Mouse (Mus musculus) cortical plate, adult 2 months (tissue): Measurements from ENCODE around the gene Ccdc40. TPM values are rescaled to one million over a fixed set of nuclear protein-coding genes. Genes with fewer than 3 reads are reported as not detected.

Experiments used
- H3K27ac ChIP-seq: fragments of 200-500 bp; 2 replicates; pipeline ENCODE4 v1.5.1; 2012; ENCODE audit warnings: low read length, control low read depth, inconsistent platforms; ENCODE audit not compliant: insufficient read depth
- H3K4me1 ChIP-seq: fragments of 200-500 bp; 2 replicates; pipeline ENCODE4 v1.6.1; 2011; ENCODE audit warnings: low read length; ENCODE audit not compliant: control insufficient read depth, insufficient read depth
- H3K4me3 ChIP-seq: fragments of 200-500 bp; 2 replicates; pipeline ENCODE4 v1.5.1; 2011; ENCODE audit warnings: mild to moderate bottlenecking, low read length, control low read depth; ENCODE audit not compliant: insufficient read depth
- CTCF ChIP-seq: fragments of 200-500 bp; IDR thresholded peaks from 2 replicates; pipeline ENCODE4 v1.5.1; 2011; ENCODE audit warnings: mild to moderate bottlenecking, control low read depth, low read length; ENCODE audit not compliant: insufficient read depth; ENCODE audit errors: extremely low read depth
- POLR2A ChIP-seq: fragments of 200-500 bp; IDR thresholded peaks from 2 replicates; pipeline ENCODE4 v1.6.1; 2011; ENCODE audit warnings: mild to moderate bottlenecking, low read length, control low read depth; ENCODE audit not compliant: insufficient read depth; ENCODE audit errors: extremely low read depth
- polyA plus RNA-seq: library from polyadenylated mRNA; depleted of rRNA; stranded (reverse); fragments of >200 nt; gene quantifications from 2 replicates; pipeline ENCODE4 v1.2.3, GENCODE M21; 2012; rRNA removed

Ccdc40 gene
- polyA plus RNA-seq, 1 experiment, result 1.4 TPM

GRCm38 (mm10) chr11:119300246-119300935, 72.0 kb downstream of the Ccdc40 start:
- Histone ChIP-seq H3K27ac (peak overlapping the region; percentile 90), H3K4me1 (peaks cover 3% of the 10 kb centered on the region; the same call in 1 of the 2 replicates), H3K4me3 (peak overlapping the region; percentile 59)
- no peak for TF ChIP-seq POLR2A
- no peak for TF ChIP-seq CTCF

GRCm38 (mm10) chr11:119300986-119301385, 72.6 kb downstream of the Ccdc40 start:
- TF ChIP-seq POLR2A, result no peak
- no peak for TF ChIP-seq CTCF
- no peak overlapping the region for H3K27ac ChIP-seq
- peaks cover 3% of the 10 kb centered on the region; the same call in 1 of the 2 replicates for H3K4me1 ChIP-seq
- no peak overlapping the region; the same call in 1 of the 2 replicates for H3K4me3 ChIP-seq

- H3K4me3 ChIP-seq, result no peak overlapping the region
- H3K4me1 ChIP-seq, result no peaks in the 10 kb centered on the region
- H3K27ac ChIP-seq, result no peak overlapping the region
- no peak for TF ChIP-seq POLR2A
- TF ChIP-seq CTCF, result peak; percentile 86
These were observed 76.7 kb downstream of the Ccdc40 start for GRCm38 (mm10) chr11:119304904-119305712.

DNA sequence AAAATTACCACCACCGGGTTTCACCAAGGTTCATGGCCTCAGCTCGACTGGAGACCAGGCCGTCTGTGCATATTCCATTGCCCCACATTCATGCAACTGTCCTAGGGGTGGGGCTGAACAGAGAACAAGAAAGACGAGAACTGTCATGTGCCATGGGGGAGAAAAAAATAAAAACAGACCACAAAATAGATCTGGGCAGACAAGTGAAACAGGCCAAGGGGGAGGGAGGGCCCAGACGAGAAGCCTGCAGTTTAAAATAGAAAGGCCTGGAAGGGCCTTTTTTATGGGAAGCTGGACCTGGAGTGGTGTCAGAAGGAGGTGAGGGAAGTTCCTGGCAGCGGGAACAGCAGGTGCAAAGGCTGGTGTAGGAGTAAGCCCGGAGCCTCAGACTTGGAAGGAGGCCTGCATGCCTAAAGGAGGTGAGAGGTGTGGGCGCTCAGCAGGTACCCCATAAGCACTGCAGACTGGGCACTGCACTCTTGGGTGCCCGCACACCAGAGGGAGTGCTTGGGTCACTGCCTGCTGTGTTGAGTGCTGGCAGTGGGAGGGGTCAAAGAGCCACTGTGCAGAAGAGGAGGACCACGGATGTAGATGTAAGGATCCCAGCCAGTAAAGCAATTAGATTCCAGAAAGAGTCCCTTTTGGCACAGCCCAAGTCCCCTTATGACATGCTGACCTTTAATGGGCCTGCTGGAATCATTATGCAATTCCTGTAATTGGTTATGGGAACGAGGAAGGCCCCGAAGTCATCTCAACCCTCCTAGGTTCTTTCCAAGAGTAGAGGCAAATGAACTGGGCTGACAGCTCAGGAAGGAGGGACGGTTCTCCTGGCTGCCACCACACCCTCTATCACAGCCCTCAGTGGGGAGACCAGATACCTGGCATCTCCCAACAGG, 78.6 kb downstream of the Ccdc40 start:
- H3K4me1 ChIP-seq, result no peaks in the 10 kb centered on the region
- no peak for TF ChIP-seq POLR2A
- TF ChIP-seq CTCF, result no peak
- H3K4me3 ChIP-seq, result no peak overlapping the region
- H3K27ac ChIP-seq, result no peak overlapping the region

- Histone ChIP-seq H3K4me3 (no peak within 1 kb of the TSS), H3K4me1 (no peaks in the 10 kb centered on the region), H3K27ac (no peak within 1 kb of the TSS)
- no peak for TF ChIP-seq POLR2A
These were observed 79.2 kb downstream of the Ccdc40 start, which contains the start of gene Card14 for GRCm38 (mm10) chr11:119307658-119307867. TSS of gene Card14 (plus strand) at chr11:119307768.

DNA sequence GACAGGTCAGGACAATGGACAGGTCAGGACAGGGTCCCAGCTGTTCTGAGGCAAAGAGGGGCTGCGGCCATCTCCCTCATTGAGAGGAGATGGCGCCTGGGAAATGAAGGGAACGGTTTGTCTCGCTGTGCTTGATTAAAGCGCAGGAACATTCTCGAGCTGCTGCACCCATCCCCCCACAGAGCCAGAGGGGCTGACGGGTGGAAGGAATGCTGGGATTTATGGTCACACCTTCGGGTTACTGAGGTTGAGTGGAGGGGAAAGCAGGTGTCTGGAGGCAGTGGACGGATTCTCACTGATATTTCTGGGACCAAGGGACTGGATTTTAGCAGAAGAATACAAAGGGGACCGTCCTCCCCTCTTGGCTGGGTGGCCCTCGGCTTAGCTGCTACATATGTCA, 79.5 kb downstream of the Ccdc40 start:
- Histone ChIP-seq H3K4me1 (no peaks in the 10 kb centered on the region), H3K27ac (no peak overlapping the region), H3K4me3 (no peak overlapping the region)
- TF ChIP-seq CTCF (no peak), POLR2A (no peak)

GRCm38 (mm10) chr11:119310621-119311020, 82.2 kb downstream of the Ccdc40 start:
- H3K27ac ChIP-seq, result no peak overlapping the region
- H3K4me1 ChIP-seq, result no peaks in the 10 kb centered on the region
- TF ChIP-seq CTCF, result no peak
- no peak for TF ChIP-seq POLR2A
- no peak overlapping the region for H3K4me3 ChIP-seq

DNA sequence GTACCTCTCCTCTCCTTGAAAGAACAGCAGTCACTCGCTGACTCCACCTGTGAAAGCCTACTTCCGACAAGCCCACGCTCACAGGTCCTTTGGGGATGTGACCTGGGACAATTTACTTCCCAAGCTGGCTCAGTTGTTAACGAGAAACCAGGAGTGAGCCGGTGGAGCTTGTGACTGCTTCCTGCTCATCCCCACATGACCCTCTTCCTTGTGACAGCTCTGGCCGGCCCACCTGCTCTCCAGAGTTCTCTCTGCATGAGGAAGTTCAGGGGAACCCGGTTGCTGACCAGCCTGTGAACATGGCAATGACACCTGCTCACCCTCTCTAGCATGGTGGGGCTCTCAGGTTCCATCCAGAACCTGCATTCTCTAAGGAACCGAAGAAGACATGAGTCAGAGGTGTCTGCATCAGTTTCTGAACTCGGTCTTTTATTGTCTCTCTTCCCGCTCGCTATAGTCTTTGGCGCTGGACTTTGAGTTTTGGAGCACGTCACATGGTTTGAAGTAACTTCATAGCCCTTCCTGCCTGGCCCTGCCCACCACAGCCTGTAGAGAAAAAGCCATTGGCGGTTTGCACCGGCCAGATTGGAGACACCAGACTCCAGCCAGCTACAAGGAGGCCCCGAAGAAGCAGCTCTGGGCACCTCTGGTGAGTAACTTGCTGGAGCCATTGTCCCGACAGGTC, 86.0 kb downstream of the Ccdc40 start:
- Histone ChIP-seq H3K27ac (no peak overlapping the region), H3K4me3 (no peak overlapping the region), H3K4me1 (no peaks in the 10 kb centered on the region)
- no peak for TF ChIP-seq CTCF

Other genes starting within 250 kb of the Ccdc40 start
- gene Enpp7, start 240.4 kb upstream of the Ccdc40 start, polyA plus RNA-seq, result not detected in 2 replicates
- gene Cbx2, start 205.6 kb upstream of the Ccdc40 start, polyA plus RNA-seq, result 2.6 and 2.8 TPM in 2 replicates
- 6.0 and 7.4 TPM in 2 replicates for gene Cbx8, start 187.6 kb upstream of the Ccdc40 start, polyA plus RNA-seq
- gene Cbx4, start 142.4 kb upstream of the Ccdc40 start, polyA plus RNA-seq, result 45.3 and 47.5 TPM in 2 replicates
- gene Tbc1d16, start 73 bp upstream of the Ccdc40 start, polyA plus RNA-seq, result 15.5 and 17.6 TPM in 2 replicates
- gene Gaa, start 39.3 kb downstream of the Ccdc40 start, polyA plus RNA-seq, result 193 and 198 TPM in 2 replicates
- 99.2 and 101 TPM in 2 replicates for gene Eif4a3, start 71.5 kb downstream of the Ccdc40 start, polyA plus RNA-seq
- gene Card14, start 79.2 kb downstream of the Ccdc40 start, polyA plus RNA-seq, result 0.23 and 0.33 TPM in 2 replicates
- gene Sgsh, start 127.0 kb downstream of the Ccdc40 start, polyA plus RNA-seq, result 6.1 and 6.3 TPM in 2 replicates
- 7.2 and 9.6 TPM in 2 replicates for gene Slc26a11, start 127.0 kb downstream of the Ccdc40 start, polyA plus RNA-seq
- gene Rnf213, start 164.5 kb downstream of the Ccdc40 start, polyA plus RNA-seq, result 7.1 and 8.5 TPM in 2 replicates